Mouse (Mus musculus): Measurements from ENCODE around the gene Olfr988.
"Not testable (repeated sequence)": the region's sequence is repeated elsewhere in the genome, so short reads cannot be mapped to it uniquely, and the experiment has no call there.

The Olfr988 gene

GRCm38 (mm10) chr2:85363127-85363526 is at the start of gene Olfr988:
Gene Olfr988 (minus strand): TSS chr2:85363227.
- not testable (repeated sequence) for DNase-seq (ENCODE audit: low read depth, low spot score)

GRCm38 (mm10) chr2:85409369-85409768 is 46.3 kb upstream of the Olfr988 start, which contains the start of gene Olfr992:
Gene Olfr992 (minus strand): TSS chr2:85409469.
- no peak for DNase-seq (ENCODE audit: low read depth, low spot score)

- DNase-seq (ENCODE audit: low read depth, low spot score) = no peak
Observed at GRCm38 (mm10) chr2:85339972-85340371, 23.1 kb downstream of the Olfr988 start.

- DNase-seq (ENCODE audit: low read depth, low spot score) = not testable (repeated sequence)
Observed at GRCm38 (mm10) chr2:85339215-85339614, 23.8 kb downstream of the Olfr988 start, which contains the start of gene Olfr987. Gene Olfr987 (minus strand): TSS chr2:85339315.

GRCm38 (mm10) chr2:85319106-85319505 is 43.9 kb downstream of the Olfr988 start:
- DNase-seq (ENCODE audit: low read depth, low spot score) = peak; percentile 29
